Mouse (Mus musculus) midbrain, embryonic 15.5 days (tissue): Measurements from ENCODE around the gene Gm20388. TPM values are rescaled to one million over a fixed set of nuclear protein-coding genes. Genes with fewer than 3 reads are reported as not detected.

Experiments
- ATAC-seq: fragments of 200-750 bp; cut with Nextera tagmentation; replicated peaks from 2 replicates; pipeline ENCODE4 v1.8.0; 2017; ENCODE audit warnings: moderate TSS enrichment
- H3K27ac ChIP-seq: fragments of 300-500 bp; sonication (generic); 2 replicates; pipeline ENCODE4 v1.5.1; 2015; ENCODE audit warnings: mild to moderate bottlenecking, inconsistent platforms
- H3K27me3 ChIP-seq: fragments of 300-500 bp; sonication (generic); replicated peaks from 2 replicates; pipeline ENCODE4 v1.6.1; 2015; ENCODE audit warnings: inconsistent platforms
- H3K36me3 ChIP-seq: fragments of 300-500 bp; sonication (generic); replicated peaks from 2 replicates; pipeline ENCODE4 v1.6.1; 2015; ENCODE audit warnings: inconsistent platforms
- H3K4me1 ChIP-seq: fragments of 300-500 bp; sonication (generic); 2 replicates; pipeline ENCODE4 v1.6.1; 2015; ENCODE audit warnings: inconsistent platforms
- H3K4me2 ChIP-seq: fragments of 300-500 bp; sonication (generic); 2 replicates; pipeline ENCODE4 v1.6.1; 2015; ENCODE audit warnings: inconsistent platforms, mild to moderate bottlenecking, moderate library complexity
- H3K4me3 ChIP-seq: fragments of 300-500 bp; sonication (generic); 2 replicates; pipeline ENCODE4 v1.5.1; 2015; ENCODE audit warnings: mild to moderate bottlenecking, inconsistent platforms
- H3K9ac ChIP-seq: fragments of 300-500 bp; sonication (generic); 2 replicates; pipeline ENCODE4 v1.6.1; 2015; ENCODE audit warnings: mild to moderate bottlenecking, inconsistent platforms
- H3K9me3 ChIP-seq: fragments of 300-500 bp; sonication (generic); 2 replicates; pipeline ENCODE4 v1.6.1; 2016; ENCODE audit warnings: inconsistent platforms
- WGBS: fragments of 180-500 bp; shearing (Covaris S2); methylation state at CpG from one replicate; pipeline ENCODE4 v1.1.7; 2015; ENCODE audit warnings: mixed read lengths; 5-methylcytosine and 5-hydroxymethylcytosine counted together
- polyA plus RNA-seq: library from polyadenylated mRNA; unstranded; fragments of >200 nt; fragmentation: Nextera tagmentation; extraction: Ambion mirVana; gene quantifications from 2 replicates; pipeline ENCODE4 v1.2.1, GENCODE M21; 2015

Gene Gm20388
- polyA plus RNA-seq, 1 experiment from 2014 or later, result 5.6 TPM

- no peak overlapping the region for H3K4me3 ChIP-seq
- 92% methylated on average over 7 of the region's 7 CpGs for WGBS
- H3K9me3 ChIP-seq, result no peaks in the 10 kb centered on the region
- no peaks in the 10 kb centered on the region for H3K36me3 ChIP-seq
- 0 out of 2 replicates have a peak, but pooled peaks cover 4% of the 10 kb centered on the region for H3K4me1 ChIP-seq
- ATAC-seq, result no peak
- no peak overlapping the region for H3K9ac ChIP-seq
- no peaks in the 10 kb centered on the region for H3K27me3 ChIP-seq
- no peak overlapping the region for H3K27ac ChIP-seq
- no peak overlapping the region for H3K4me2 ChIP-seq
These were observed 2178.6 kb downstream of the Gm20388 start for GRCm38 (mm10) chr8:122089186-122089700.

DNA sequence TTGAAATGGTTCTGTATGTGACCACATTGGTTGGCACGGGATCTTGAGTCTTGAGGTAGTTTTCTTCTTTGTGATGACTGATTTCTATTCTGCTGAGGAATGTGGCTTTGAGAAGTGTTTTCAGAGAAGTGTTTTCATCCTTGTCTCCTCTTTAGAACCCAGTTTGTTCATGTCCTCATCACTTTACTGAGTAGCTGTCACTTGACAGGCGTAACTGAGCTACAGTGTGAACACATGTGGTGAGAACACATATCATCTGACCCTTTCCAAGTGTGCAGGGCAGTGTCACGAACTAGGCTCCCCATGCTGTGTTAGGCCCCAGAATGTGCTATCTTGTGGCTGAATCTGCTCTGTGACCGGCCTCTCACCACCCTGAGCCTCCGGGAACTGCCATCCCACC, 2181.8 kb downstream of the Gm20388 start:
- no peaks in the 10 kb centered on the region for H3K36me3 ChIP-seq
- no peak overlapping the region for H3K27ac ChIP-seq
- WGBS, result 64% methylated on average over 5 of the region's 5 CpGs
- ATAC-seq, result no peak
- H3K9ac ChIP-seq, result no peak overlapping the region
- H3K4me2 ChIP-seq, result no peak overlapping the region
- no peaks in the 10 kb centered on the region for H3K9me3 ChIP-seq
- no peaks in the 10 kb centered on the region for H3K27me3 ChIP-seq
- 0 out of 2 replicates have a peak, but pooled peaks cover 4% of the 10 kb centered on the region for H3K4me1 ChIP-seq
- H3K4me3 ChIP-seq, result no peak overlapping the region

DNA sequence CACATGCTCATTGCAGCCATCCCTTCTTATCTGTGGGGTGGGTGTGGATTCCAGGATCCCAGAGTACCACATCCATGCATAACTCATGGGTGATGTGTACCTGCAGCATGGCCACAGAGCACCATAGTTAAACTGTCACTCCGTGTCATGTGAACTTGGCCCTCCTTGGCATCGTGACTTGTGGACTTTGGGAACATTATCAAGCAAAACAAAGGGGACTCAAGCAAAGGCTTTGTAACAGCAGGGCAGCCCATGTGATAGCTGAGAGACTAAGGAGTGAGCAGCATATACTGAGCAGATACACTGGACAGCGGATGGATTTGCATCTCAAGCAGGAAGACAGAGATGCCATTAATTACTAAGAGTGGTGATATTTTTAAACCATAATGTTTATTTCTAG, 2188.1 kb downstream of the Gm20388 start:
- H3K9ac ChIP-seq, result no peak overlapping the region
- H3K27me3 ChIP-seq, result no peaks in the 10 kb centered on the region
- ATAC-seq, result no peak
- H3K4me2 ChIP-seq, result no peak overlapping the region
- H3K27ac ChIP-seq, result no peak overlapping the region
- H3K9me3 ChIP-seq, result no peaks in the 10 kb centered on the region
- no peaks in the 10 kb centered on the region for H3K36me3 ChIP-seq
- WGBS, result 75% methylated on average over 3 of the region's 3 CpGs
- peaks cover 11% of the 10 kb centered on the region; the same call in 1 of the 2 replicates for H3K4me1 ChIP-seq
- H3K4me3 ChIP-seq, result no peak overlapping the region

DNA sequence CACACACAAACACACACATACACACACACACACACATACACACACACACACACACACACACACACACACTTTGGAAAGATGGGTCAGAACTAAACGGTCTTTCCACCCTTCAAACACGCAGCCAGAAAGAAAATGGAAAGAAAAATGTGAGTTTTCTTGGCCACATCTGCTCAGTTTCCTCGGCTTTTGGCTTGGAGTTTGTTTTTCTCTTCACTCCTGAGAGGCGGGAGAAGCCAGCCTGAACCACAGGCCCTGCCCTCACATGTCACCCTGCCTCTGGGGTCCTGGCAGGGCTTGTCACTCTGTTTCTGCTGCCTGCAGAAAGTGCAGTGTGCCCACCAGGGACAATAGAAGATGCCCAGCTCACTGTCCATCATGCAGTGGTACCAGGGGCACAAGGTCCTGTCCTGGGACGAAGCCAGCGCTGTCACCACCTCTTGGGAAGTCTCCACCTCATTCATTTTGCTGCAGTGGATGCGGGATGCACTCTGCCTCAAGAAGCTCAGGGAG, 2189.1 kb downstream of the Gm20388 start:
- H3K27me3 ChIP-seq, result no peaks in the 10 kb centered on the region
- no peak overlapping the region for H3K4me2 ChIP-seq
- H3K36me3 ChIP-seq, result no peaks in the 10 kb centered on the region
- no peaks in the 10 kb centered on the region for H3K9me3 ChIP-seq
- peaks cover 11% of the 10 kb centered on the region; the same call in 1 of the 2 replicates for H3K4me1 ChIP-seq
- no peak for ATAC-seq
- no peak overlapping the region for H3K27ac ChIP-seq
- 79% methylated on average over 7 of the region's 7 CpGs for whole genome bisulfite sequencing
- no peak overlapping the region for H3K9ac ChIP-seq
- no peak overlapping the region for H3K4me3 ChIP-seq

DNA sequence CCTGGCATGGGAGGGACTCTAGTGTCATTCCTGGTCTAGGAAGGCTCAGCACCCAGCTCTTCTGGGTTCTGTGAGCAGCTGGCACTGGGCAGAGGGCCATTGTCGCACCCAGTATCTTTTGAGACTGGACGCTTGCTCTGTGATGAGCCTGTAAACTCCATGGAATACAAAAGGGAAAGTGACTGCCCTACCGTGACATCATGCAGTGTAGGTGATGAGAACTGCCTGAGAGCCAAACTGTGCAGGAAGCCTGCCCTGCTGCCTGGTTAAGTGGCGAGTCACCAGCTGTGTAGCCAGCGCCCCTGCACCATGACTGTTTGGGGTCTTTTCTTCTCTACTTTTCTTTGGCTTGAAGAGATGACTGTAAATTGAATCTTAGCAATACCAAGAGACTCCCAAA, 2191.2 kb downstream of the Gm20388 start:
- H3K36me3 ChIP-seq, result no peaks in the 10 kb centered on the region
- H3K27me3 ChIP-seq, result no peaks in the 10 kb centered on the region
- no peak overlapping the region for H3K9ac ChIP-seq
- H3K4me3 ChIP-seq, result no peak overlapping the region
- H3K27ac ChIP-seq, result no peak overlapping the region
- peaks cover 11% of the 10 kb centered on the region; the same call in 1 of the 2 replicates for H3K4me1 ChIP-seq
- WGBS, result 53% methylated on average over 5 of the region's 5 CpGs
- no peaks in the 10 kb centered on the region for H3K9me3 ChIP-seq
- no peak for ATAC-seq
- no peak overlapping the region for H3K4me2 ChIP-seq

- no peaks in the 10 kb centered on the region for H3K9me3 ChIP-seq
- H3K36me3 ChIP-seq, result no peaks in the 10 kb centered on the region
- H3K4me3 ChIP-seq, result no peak overlapping the region
- 23% methylated on average over 8 of the region's 8 CpGs for WGBS
- H3K4me2 ChIP-seq, result no peak overlapping the region
- H3K27ac ChIP-seq, result no peak overlapping the region
- ATAC-seq, result no peak
- no peaks in the 10 kb centered on the region for H3K27me3 ChIP-seq
- peaks cover 11% of the 10 kb centered on the region; the same call in 1 of the 2 replicates for H3K4me1 ChIP-seq
- no peak overlapping the region for H3K9ac ChIP-seq
These were observed 2191.6 kb downstream of the Gm20388 start for GRCm38 (mm10) chr8:122102286-122102685.

GRCm38 (mm10) chr8:122103241-122103640, 2192.6 kb downstream of the Gm20388 start:
- Histone ChIP-seq H3K4me3 (no peak overlapping the region), H3K27ac (no peak overlapping the region), H3K9me3 (no peaks in the 10 kb centered on the region), H3K4me2 (no peak overlapping the region), H3K27me3 (no peaks in the 10 kb centered on the region), H3K9ac (no peak overlapping the region), H3K4me1 (peaks cover 11% of the 10 kb centered on the region; the same call in 1 of the 2 replicates), H3K36me3 (no peaks in the 10 kb centered on the region)
- ATAC-seq, result no peak
- 71% methylated on average over 9 of the region's 9 CpGs for WGBS

DNA sequence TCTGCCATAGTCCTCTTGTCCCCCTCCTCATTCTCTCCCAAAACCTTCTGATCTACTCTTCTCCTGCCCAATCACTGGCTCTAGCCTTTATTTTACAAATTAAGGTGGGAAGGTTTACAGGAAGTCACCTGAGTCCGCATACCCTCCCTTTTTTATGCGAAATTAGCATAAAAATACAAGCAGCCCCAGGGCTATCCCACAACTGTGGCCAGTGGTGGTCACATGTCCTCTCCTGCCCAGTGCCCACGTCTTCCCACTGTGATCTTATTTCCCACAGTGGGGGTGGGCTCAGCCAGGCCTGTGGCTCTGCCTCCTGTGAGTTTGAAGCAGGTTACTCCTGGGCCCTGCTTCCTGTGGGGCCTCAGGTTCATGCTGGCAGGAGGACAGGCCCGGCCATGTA, 2194.0 kb downstream of the Gm20388 start:
- Histone ChIP-seq H3K9me3 (no peaks in the 10 kb centered on the region), H3K4me3 (no peak overlapping the region), H3K27me3 (no peaks in the 10 kb centered on the region), H3K4me2 (no peak overlapping the region), H3K4me1 (peaks cover 11% of the 10 kb centered on the region; the same call in 1 of the 2 replicates), H3K36me3 (no peaks in the 10 kb centered on the region), H3K27ac (no peak overlapping the region), H3K9ac (no peak overlapping the region)
- WGBS, result 65% methylated on average over 4 of the region's 4 CpGs
- ATAC-seq, result no peak

- Histone ChIP-seq H3K9ac (no peak overlapping the region), H3K4me2 (no peak overlapping the region), H3K9me3 (no peaks in the 10 kb centered on the region), H3K27me3 (no peaks in the 10 kb centered on the region), H3K27ac (no peak overlapping the region), H3K4me3 (no peak overlapping the region), H3K4me1 (peaks cover 11% of the 10 kb centered on the region; the same call in 1 of the 2 replicates), H3K36me3 (no peaks in the 10 kb centered on the region)
- no peak for ATAC-seq
- WGBS, result 64% methylated on average over 9 of the region's 9 CpGs
These were observed 2195.6 kb downstream of the Gm20388 start for GRCm38 (mm10) chr8:122106270-122106669.

GRCm38 (mm10) chr8:122110240-122110866, 2199.7 kb downstream of the Gm20388 start:
- Histone ChIP-seq H3K4me2 (no peak overlapping the region), H3K4me3 (no peak overlapping the region), H3K27ac (no peak overlapping the region), H3K36me3 (no peaks in the 10 kb centered on the region), H3K27me3 (no peaks in the 10 kb centered on the region), H3K9me3 (no peaks in the 10 kb centered on the region), H3K9ac (no peak overlapping the region), H3K4me1 (no peaks in the 10 kb centered on the region)
- ATAC-seq, result no peak
- WGBS, result 81% methylated on average over 20 of the region's 20 CpGs

DNA sequence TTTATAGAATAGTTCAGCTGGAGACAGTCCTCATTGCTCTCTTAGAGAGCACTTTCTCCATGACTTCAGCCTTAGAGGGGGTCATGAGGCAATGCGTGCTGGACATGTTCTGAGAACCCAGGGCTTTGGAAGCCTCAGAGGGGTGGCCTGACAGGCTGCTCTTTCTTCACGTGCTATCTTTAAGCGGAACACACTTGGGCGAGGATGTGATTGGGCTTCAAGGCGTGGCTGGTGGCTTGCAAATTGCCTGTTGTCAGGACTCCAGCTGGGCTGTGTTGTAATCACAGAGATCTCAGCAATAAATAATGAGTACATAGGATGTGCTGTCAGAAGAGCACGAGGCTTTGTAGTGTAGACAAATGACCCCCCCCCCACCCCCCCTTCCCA, 2200.2 kb downstream of the Gm20388 start:
- H3K4me3 ChIP-seq, result no peak overlapping the region
- no peak overlapping the region for H3K4me2 ChIP-seq
- H3K4me1 ChIP-seq, result no peaks in the 10 kb centered on the region
- no peaks in the 10 kb centered on the region for H3K27me3 ChIP-seq
- ATAC-seq, result no peak
- H3K27ac ChIP-seq, result no peak overlapping the region
- no peaks in the 10 kb centered on the region for H3K9me3 ChIP-seq
- no peaks in the 10 kb centered on the region for H3K36me3 ChIP-seq
- WGBS, result 70% methylated on average over 6 of the region's 6 CpGs
- H3K9ac ChIP-seq, result no peak overlapping the region

DNA sequence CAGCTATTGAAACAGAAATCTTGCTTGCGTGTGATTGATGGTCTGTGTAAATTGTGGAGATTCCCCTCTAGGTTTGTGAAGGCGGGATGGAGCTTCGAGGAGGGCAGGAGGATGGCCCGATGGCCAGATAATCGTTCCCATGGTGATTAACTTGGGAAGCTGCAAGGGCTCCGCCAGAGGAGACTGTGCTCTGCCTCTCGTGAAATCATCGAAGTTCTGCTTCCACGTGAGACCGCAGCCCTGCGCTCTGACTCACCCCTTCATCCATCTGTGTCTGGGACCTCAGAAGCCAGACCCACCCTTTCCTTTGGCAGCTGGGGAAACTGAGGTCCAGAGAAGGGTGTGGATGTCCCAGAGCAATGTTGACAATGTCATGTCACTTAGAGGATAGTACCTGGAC, 2201.1 kb downstream of the Gm20388 start:
- Histone ChIP-seq H3K36me3 (no peaks in the 10 kb centered on the region), H3K4me1 (no peaks in the 10 kb centered on the region), H3K4me3 (no peak overlapping the region), H3K27me3 (no peaks in the 10 kb centered on the region), H3K27ac (no peak overlapping the region), H3K4me2 (no peak overlapping the region), H3K9me3 (no peaks in the 10 kb centered on the region), H3K9ac (no peak overlapping the region)
- no peak for ATAC-seq
- WGBS, result 64% methylated on average over 11 of the region's 11 CpGs
